Mouse (Mus musculus): ENCODE measurements around the gene Vps25.

Gene Vps25

DNA sequence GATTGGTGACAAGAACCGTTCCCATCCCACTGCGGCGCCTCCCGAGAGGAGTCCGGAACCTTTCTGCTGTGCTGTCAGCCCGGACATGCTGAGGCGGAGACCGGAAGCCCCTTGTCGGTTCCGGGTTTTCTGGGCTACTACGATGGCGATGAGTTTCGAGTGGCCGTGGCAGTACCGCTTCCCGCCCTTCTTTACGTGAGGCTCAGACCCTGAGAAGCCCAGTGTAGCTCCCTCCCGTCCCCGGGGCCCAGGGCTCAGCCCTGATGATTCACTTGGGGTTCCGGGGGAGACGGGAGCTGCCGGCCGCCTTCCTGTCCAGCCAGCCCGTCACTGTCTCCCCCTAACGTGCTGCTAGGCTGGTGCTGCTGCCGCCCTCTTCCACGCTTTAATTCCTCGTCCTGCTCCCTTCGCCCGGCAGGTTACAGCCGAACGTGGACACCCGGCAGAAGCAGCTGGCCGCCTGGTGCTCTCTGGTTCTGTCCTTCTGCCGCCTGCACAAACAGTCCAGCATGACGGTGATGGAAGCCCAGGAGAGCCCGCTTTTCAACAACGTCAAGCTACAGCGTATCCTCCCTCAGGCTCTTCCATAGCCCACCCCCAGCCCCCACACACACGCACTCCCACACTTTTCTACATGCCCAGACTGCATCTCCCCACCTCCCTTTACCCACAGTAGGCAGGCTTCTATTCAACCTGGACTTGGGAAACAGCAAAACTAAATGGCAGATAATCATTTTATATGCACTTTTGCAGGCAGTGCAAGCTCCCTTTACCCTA lies at the start of gene Vps25:
Vps25 (plus strand) TSS at position 95 of the 777 bp plus-strand sequence.
- peak; percentile 85 for DNase-seq (ENCODE audit: low read depth, low spot score)
- Histone ChIP-seq H3K36me3 (ENCODE audit: control insufficient read depth, insufficient read depth, low read length, poor library complexity, severe bottlenecking) (peaks cover 2% of the 10 kb centered on the region), H3K27me3 (ENCODE audit: control insufficient read depth, insufficient read depth, low read length, poor library complexity, severe bottlenecking) (no peaks in the 10 kb centered on the region)

DNA sequence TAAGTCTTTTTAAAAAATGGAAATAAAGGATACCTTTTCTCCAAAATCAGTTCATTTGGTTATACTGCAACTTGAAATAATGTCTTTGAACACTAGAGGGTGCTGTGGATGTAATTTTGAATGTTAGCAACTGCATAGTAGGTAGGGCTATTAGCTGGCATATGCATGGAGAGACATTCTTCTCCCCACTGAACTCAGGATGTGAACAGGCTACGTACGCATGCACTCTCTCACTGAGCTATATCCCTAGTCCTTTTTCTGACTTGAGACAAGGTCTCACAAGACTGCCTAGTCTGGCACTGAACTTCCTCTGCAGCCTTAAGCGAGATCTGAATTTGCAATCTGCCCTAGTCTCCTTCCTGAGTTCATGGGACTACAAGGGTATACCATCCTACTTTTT lies 41.5 kb upstream of the Vps25 start:
- peak; percentile 87 for DNase-seq (ENCODE audit: low read depth, low spot score)
- peaks cover 27% of the 10 kb centered on the region for H3K36me3 ChIP-seq (ENCODE audit: control insufficient read depth, insufficient read depth, low read length, poor library complexity, severe bottlenecking)
- H3K27me3 ChIP-seq (ENCODE audit: control insufficient read depth, insufficient read depth, low read length, poor library complexity, severe bottlenecking): no peaks in the 10 kb centered on the region

DNA sequence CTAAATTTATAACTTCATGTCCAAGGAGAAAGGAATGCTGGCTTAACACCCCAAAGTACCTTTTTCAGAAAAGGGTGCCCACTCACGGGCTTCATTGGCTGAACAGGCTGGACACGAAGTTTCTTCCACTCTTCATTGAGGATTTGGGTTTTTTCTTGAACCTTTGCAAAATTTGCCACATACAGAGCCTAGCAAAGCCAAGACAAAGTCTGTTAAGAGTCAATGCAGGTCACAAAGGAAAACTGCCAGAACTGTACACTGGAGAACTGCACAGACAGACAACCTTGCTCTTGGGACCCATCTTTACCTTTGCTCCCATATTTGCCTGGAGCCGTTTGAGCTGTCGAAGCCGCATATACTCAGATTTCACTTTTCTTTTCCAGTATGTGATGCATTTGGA lies 36.6 kb upstream of the Vps25 start:
- no peak for DNase-seq (ENCODE audit: low read depth, low spot score)
- no peaks in the 10 kb centered on the region for H3K27me3 ChIP-seq (ENCODE audit: control insufficient read depth, insufficient read depth, low read length, poor library complexity, severe bottlenecking)
- H3K36me3 ChIP-seq (ENCODE audit: control insufficient read depth, insufficient read depth, low read length, poor library complexity, severe bottlenecking): peaks cover 16% of the 10 kb centered on the region

GRCm38 (mm10) chr11:101218436-101219055 lies 35.0 kb upstream of the Vps25 start:
- no peak for DNase-seq (ENCODE audit: low read depth, low spot score)
- H3K36me3 ChIP-seq (ENCODE audit: control insufficient read depth, insufficient read depth, low read length, poor library complexity, severe bottlenecking): peaks cover 14% of the 10 kb centered on the region
- no peaks in the 10 kb centered on the region for H3K27me3 ChIP-seq (ENCODE audit: control insufficient read depth, insufficient read depth, low read length, poor library complexity, severe bottlenecking)

- Histone ChIP-seq H3K36me3 (ENCODE audit: control insufficient read depth, insufficient read depth, low read length, poor library complexity, severe bottlenecking) (peaks cover 4% of the 10 kb centered on the region; the same call in 1 of the 2 replicates), H3K27me3 (ENCODE audit: control insufficient read depth, insufficient read depth, low read length, poor library complexity, severe bottlenecking) (no peaks in the 10 kb centered on the region)
- no peak for DNase-seq (ENCODE audit: low read depth, low spot score)
These were observed 32.7 kb upstream of the Vps25 start for GRCm38 (mm10) chr11:101220853-101221252.

- DNase-seq (ENCODE audit: low read depth, low spot score): peak; percentile 38
- peaks cover 2% of the 10 kb centered on the region; the same call in 1 of the 2 replicates for H3K36me3 ChIP-seq (ENCODE audit: control insufficient read depth, insufficient read depth, low read length, poor library complexity, severe bottlenecking)
- no peaks in the 10 kb centered on the region for H3K27me3 ChIP-seq (ENCODE audit: control insufficient read depth, insufficient read depth, low read length, poor library complexity, severe bottlenecking)
These were observed 32.1 kb upstream of the Vps25 start for GRCm38 (mm10) chr11:101221306-101221986.

GRCm38 (mm10) chr11:101224337-101224736 lies 29.2 kb upstream of the Vps25 start:
- DNase-seq (ENCODE audit: low read depth, low spot score): no peak
- Histone ChIP-seq H3K36me3 (ENCODE audit: control insufficient read depth, insufficient read depth, low read length, poor library complexity, severe bottlenecking) (no peaks in the 10 kb centered on the region), H3K27me3 (ENCODE audit: control insufficient read depth, insufficient read depth, low read length, poor library complexity, severe bottlenecking) (no peaks in the 10 kb centered on the region)

- no peak for DNase-seq (ENCODE audit: low read depth, low spot score)
- Histone ChIP-seq H3K36me3 (ENCODE audit: control insufficient read depth, insufficient read depth, low read length, poor library complexity, severe bottlenecking) (no peaks in the 10 kb centered on the region), H3K27me3 (ENCODE audit: control insufficient read depth, insufficient read depth, low read length, poor library complexity, severe bottlenecking) (no peaks in the 10 kb centered on the region)
These were observed 28.0 kb upstream of the Vps25 start for GRCm38 (mm10) chr11:101225331-101226064.

DNA sequence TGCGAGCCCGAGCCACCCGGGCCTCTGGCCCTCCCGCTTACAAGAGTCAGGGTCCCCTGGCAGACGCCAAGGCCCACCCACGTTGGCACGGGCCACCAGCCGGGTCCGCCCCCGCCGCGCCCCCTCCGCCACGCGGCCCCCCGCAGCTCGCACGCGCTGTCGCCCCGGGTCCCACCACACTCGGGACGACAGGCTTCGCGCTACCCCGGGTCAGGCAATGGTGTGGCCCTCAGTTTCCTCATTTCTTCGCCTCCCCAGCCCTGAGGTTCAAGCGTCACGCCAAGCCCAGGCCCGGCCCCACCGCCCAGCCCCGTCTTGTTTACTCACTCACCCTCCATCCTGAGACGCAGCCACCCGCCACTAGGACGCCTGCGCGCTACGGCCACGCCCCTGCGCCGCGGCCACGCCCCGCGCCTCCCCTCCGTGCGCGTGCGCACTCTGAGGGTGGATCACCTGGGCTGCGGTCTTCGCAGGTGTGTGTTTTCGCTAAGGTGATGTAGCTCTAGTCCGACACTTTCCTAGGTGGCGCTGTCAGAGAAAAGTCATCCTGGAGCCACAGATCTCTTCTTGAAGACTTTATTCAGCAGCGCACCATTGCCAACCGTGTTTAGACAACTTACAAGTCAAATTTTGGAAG lies 27.3 kb upstream of the Vps25 start, which contains the start of gene Ezh1:
Ezh1 (minus strand) TSS at position 399 of the 637 bp plus-strand sequence.
- Histone ChIP-seq H3K36me3 (ENCODE audit: control insufficient read depth, insufficient read depth, low read length, poor library complexity, severe bottlenecking) (no peaks in the 10 kb centered on the region), H3K27me3 (ENCODE audit: control insufficient read depth, insufficient read depth, low read length, poor library complexity, severe bottlenecking) (no peaks in the 10 kb centered on the region)
- peak; percentile 93 for DNase-seq (ENCODE audit: low read depth, low spot score)

DNA sequence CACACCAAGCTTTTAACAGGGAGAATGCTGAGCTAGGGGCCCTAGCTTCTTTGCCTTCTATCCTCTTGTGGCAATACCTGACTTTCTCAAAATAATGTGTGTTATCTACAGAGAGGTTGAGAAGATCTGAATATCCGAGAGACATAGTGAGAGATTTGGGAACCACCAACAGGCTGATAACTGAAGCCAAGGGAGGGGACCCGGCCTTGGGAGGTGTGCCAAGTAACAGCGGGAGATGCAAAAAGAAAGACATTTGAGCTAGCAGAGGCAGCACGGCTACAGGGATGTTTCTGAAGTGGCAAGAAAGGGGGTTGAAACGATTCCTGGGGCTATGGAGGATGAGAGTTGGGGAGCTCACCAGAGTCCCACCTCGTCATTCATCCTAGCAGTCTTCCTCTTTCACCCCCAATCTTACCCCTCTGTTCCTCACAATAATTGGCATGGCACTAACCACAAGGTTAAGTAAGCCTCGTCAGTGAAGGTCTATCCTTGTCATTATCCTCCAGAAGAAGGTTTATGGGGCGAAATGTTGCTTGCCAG lies 24.1 kb upstream of the Vps25 start:
- no peak for DNase-seq (ENCODE audit: low read depth, low spot score)
- Histone ChIP-seq H3K27me3 (ENCODE audit: control insufficient read depth, insufficient read depth, low read length, poor library complexity, severe bottlenecking) (no peaks in the 10 kb centered on the region), H3K36me3 (ENCODE audit: control insufficient read depth, insufficient read depth, low read length, poor library complexity, severe bottlenecking) (no peaks in the 10 kb centered on the region)

GRCm38 (mm10) chr11:101230061-101230511 lies 23.4 kb upstream of the Vps25 start:
- no peak for DNase-seq (ENCODE audit: low read depth, low spot score)
- H3K36me3 ChIP-seq (ENCODE audit: control insufficient read depth, insufficient read depth, low read length, poor library complexity, severe bottlenecking): no peaks in the 10 kb centered on the region
- H3K27me3 ChIP-seq (ENCODE audit: control insufficient read depth, insufficient read depth, low read length, poor library complexity, severe bottlenecking): no peaks in the 10 kb centered on the region

GRCm38 (mm10) chr11:101230526-101230925 lies 23.0 kb upstream of the Vps25 start:
- H3K36me3 ChIP-seq (ENCODE audit: control insufficient read depth, insufficient read depth, low read length, poor library complexity, severe bottlenecking): no peaks in the 10 kb centered on the region
- no peak for DNase-seq (ENCODE audit: low read depth, low spot score)
- no peaks in the 10 kb centered on the region for H3K27me3 ChIP-seq (ENCODE audit: control insufficient read depth, insufficient read depth, low read length, poor library complexity, severe bottlenecking)

DNA sequence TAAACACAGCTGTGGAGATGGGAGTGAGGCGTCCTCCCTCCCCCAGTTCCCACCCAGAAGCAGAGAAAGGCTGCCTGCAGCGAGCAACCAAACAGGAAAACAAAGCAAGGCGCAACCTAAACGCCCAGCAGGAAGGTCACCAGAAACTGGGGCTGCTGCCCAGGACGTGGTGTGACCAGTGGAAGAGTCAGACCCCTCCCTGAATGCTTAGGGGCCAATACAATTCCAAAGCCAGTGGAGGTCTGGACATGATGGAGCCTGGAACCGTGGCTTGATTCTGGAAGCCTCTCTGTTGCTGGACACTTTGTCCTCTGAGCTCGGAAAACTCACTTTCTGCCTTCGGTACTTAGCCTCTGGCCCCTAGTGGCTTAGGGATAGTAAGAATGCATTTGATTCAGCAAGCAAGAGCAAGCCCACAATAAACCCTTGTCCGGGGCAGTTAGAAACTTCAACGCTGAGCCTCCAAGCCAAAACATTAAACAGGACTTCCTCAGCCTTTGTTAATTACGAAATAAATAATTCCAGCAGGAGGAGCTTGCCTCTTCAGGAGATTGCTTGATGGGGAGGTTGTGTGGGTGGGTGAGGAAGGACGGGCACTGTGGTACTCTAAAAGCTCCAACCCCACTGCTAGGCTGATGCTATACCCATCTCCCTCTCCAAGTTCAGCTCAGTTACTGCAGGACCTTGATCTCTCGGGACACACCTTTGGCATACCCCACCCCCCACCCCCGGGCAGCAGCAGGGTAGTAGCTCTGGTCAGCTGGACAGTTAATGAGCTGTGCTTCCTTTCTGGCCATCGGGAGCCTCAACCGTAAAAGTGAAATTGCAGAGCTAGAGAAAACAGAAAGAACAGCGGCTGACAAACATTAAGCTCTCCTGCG lies 22.3 kb upstream of the Vps25 start:
- no peak for DNase-seq (ENCODE audit: low read depth, low spot score)
- Histone ChIP-seq H3K36me3 (ENCODE audit: control insufficient read depth, insufficient read depth, low read length, poor library complexity, severe bottlenecking) (no peaks in the 10 kb centered on the region), H3K27me3 (ENCODE audit: control insufficient read depth, insufficient read depth, low read length, poor library complexity, severe bottlenecking) (no peaks in the 10 kb centered on the region)

Data from splenic B cell, adult 2 months (primary cell).